Mouse (Mus musculus) embryo, embryonic 10.5 days (tissue): ENCODE data around the gene Brat1.

Experiments used
- DNase-seq: peaks from one replicate; pipeline ENCODE4 v3.0.0-alpha.2; 2015; ENCODE audit warnings: low spot score

The Brat1 gene

GRCm38 (mm10) chr5:140748425-140748824, 43.6 kb downstream of the Brat1 start:
- DNase-seq: no peak

- DNase-seq: peak; percentile 89
Measured at GRCm38 (mm10) chr5:140749062-140749875, 44.5 kb downstream of the Brat1 start.

- DNase-seq: peak; percentile 31
Measured at GRCm38 (mm10) chr5:140750925-140751324, 46.1 kb downstream of the Brat1 start.

- no peak for DNase-seq
Measured at GRCm38 (mm10) chr5:140752041-140752440, 47.2 kb downstream of the Brat1 start.

- no peak for DNase-seq
Measured at GRCm38 (mm10) chr5:140752639-140753038, 47.8 kb downstream of the Brat1 start.

- no peak for DNase-seq
Measured at GRCm38 (mm10) chr5:140753223-140753622, 48.4 kb downstream of the Brat1 start.

- DNase-seq: no peak
Measured at GRCm38 (mm10) chr5:140758864-140759263, 54.1 kb downstream of the Brat1 start.

- no peak for DNase-seq
Measured at GRCm38 (mm10) chr5:140762540-140762939, 57.7 kb downstream of the Brat1 start.

- DNase-seq: no peak
Measured at GRCm38 (mm10) chr5:140764921-140765613, 60.3 kb downstream of the Brat1 start.

- no peak for DNase-seq
Measured at GRCm38 (mm10) chr5:140766566-140766965, 61.8 kb downstream of the Brat1 start.

- DNase-seq: peak; percentile 79
Measured at GRCm38 (mm10) chr5:140767704-140768141, 62.9 kb downstream of the Brat1 start.

- DNase-seq: no peak
Measured at GRCm38 (mm10) chr5:140768333-140768732, 63.5 kb downstream of the Brat1 start.
